Mouse (Mus musculus): Measurements from ENCODE around the gene Vapb. TPM values are rescaled to one million over a fixed set of nuclear protein-coding genes. Genes with fewer than 3 reads are reported as not detected.

Gene Vapb
- total and polyA plus RNA-seq, 3 experiments = 29.1 to 483 (median 46.5) TPM

GRCm38 (mm10) chr2:173828134-173828533 is 90.8 kb downstream of the Vapb start:
- H3K4me1 ChIP-seq (ENCODE audit: control insufficient read depth in 1 of 2, insufficient read depth in 2 of 2, low read length in 2 of 2) = no peaks in the 10 kb centered on the region
- H3K79me2 ChIP-seq (ENCODE audit: control insufficient read depth, insufficient read depth, low read length, poor library complexity) = no peaks in the 10 kb centered on the region
- no peak overlapping the region for H3K27ac ChIP-seq (ENCODE audit: control insufficient read depth, low read depth, low read length)
- H3K4me3 ChIP-seq (ENCODE audit: control insufficient read depth in 1 of 2, insufficient read depth in 1 of 2, low read depth in 2 of 2, low read length in 2 of 2) = no peak overlapping the region
- no peaks in the 10 kb centered on the region for H3K9me3 ChIP-seq (replicated peaks; ENCODE audit: insufficient read depth, low read length)
- no peaks in the 10 kb centered on the region for H3K36me3 ChIP-seq (ENCODE audit: control insufficient read depth in 1 of 2, insufficient read depth in 2 of 2, low read length in 2 of 2)
- no peaks in the 10 kb centered on the region for H3K27me3 ChIP-seq (ENCODE audit: control insufficient read depth in 1 of 2, insufficient read depth in 2 of 2, low read length in 2 of 2)
- no peak overlapping the region for H3K9ac ChIP-seq (ENCODE audit: control insufficient read depth, low read depth, low read length, poor library complexity, severe bottlenecking)
- TF ChIP-seq MYB (IDR thresholded peaks at IDR 0.05; ENCODE audit: low read depth, low read length) (no peak), HCFC1 (IDR thresholded peaks at IDR 0.05; ENCODE audit: low read depth, low read length) (no peak), TAL1 (IDR thresholded peaks at IDR 0.05; ENCODE audit: low read length) (no peak), NELFE (IDR thresholded peaks at IDR 0.05; ENCODE audit: low read depth, low read length) (no peak), USF1 (IDR thresholded peaks at IDR 0.05; ENCODE audit: low read depth, low read length) (no peak), MAFK (IDR thresholded peaks at IDR 0.05; ENCODE audit: borderline replicate concordance, low read depth, low read length) (no peak), KAT2A (conservative IDR thresholded peaks at IDR 0.05; ENCODE audit: low read depth, low read length) (no peak), ETS1 (IDR thresholded peaks at IDR 0.05; ENCODE audit: low read depth, low read length) (no peak), MAZ (IDR thresholded peaks at IDR 0.05; ENCODE audit: low read depth, low read length) (no peak)
- DNase-seq (ENCODE audit: low read depth, low spot score) = no peak

GRCm38 (mm10) chr2:173832828-173833492 is 95.6 kb downstream of the Vapb start:
- H3K36me3 ChIP-seq (ENCODE audit: control insufficient read depth in 1 of 2, insufficient read depth in 2 of 2, low read length in 2 of 2) = no peaks in the 10 kb centered on the region
- H3K79me2 ChIP-seq (ENCODE audit: control insufficient read depth, insufficient read depth, low read length, poor library complexity) = no peaks in the 10 kb centered on the region
- H3K9ac ChIP-seq (ENCODE audit: control insufficient read depth, low read depth, low read length, poor library complexity, severe bottlenecking) = no peak overlapping the region
- H3K4me1 ChIP-seq (ENCODE audit: control insufficient read depth in 1 of 2, insufficient read depth in 2 of 2, low read length in 2 of 2) = no peaks in the 10 kb centered on the region
- no peak overlapping the region for H3K4me3 ChIP-seq (ENCODE audit: control insufficient read depth in 1 of 2, insufficient read depth in 1 of 2, low read depth in 2 of 2, low read length in 2 of 2)
- no peak overlapping the region for H3K27ac ChIP-seq (ENCODE audit: control insufficient read depth, low read depth, low read length)
- no peak for TF ChIP-seq HCFC1 (IDR thresholded peaks at IDR 0.05; ENCODE audit: low read depth, low read length)
- no peak for TF ChIP-seq RAD21 (IDR thresholded peaks at IDR 0.05; ENCODE audit: low read depth, low read length)
- no peak for TF ChIP-seq POLR2AphosphoS2 (IDR thresholded peaks at IDR 0.05; ENCODE audit: low read length)
- TF ChIP-seq BHLHE40 (IDR thresholded peaks at IDR 0.05; ENCODE audit: borderline replicate concordance, low read depth, low read length) = no peak
- no peak for TF ChIP-seq MYB (IDR thresholded peaks at IDR 0.05; ENCODE audit: low read depth, low read length)
- TF ChIP-seq MAZ (IDR thresholded peaks at IDR 0.05; ENCODE audit: low read depth, low read length) = no peak
- TF ChIP-seq MXI1 (IDR thresholded peaks at IDR 0.05; ENCODE audit: low read depth, low read length) = no peak
- TF ChIP-seq MEF2A (IDR thresholded peaks at IDR 0.05; ENCODE audit: extremely low read depth, insufficient replicate concordance, low read depth, low read length, poor library complexity, severe bottlenecking) = no peak
- TF ChIP-seq MAFK (IDR thresholded peaks at IDR 0.05; ENCODE audit: borderline replicate concordance, low read depth, low read length) = no peak
- no peak for TF ChIP-seq USF1 (IDR thresholded peaks at IDR 0.05; ENCODE audit: low read depth, low read length)
- no peak for TF ChIP-seq SIN3A (IDR thresholded peaks at IDR 0.05; ENCODE audit: low read length)
- no peaks in the 10 kb centered on the region for H3K9me3 ChIP-seq (replicated peaks; ENCODE audit: insufficient read depth, low read length)
- no peak for DNase-seq (ENCODE audit: low read depth, low spot score)
- no peaks in the 10 kb centered on the region for H3K27me3 ChIP-seq (ENCODE audit: control insufficient read depth in 1 of 2, insufficient read depth in 2 of 2, low read length in 2 of 2)

Other genes with a start within 250 kb of the Vapb start
- not detected in 2 replicates for gene 1700021F07Rik, start 214.9 kb upstream of the Vapb start, total RNA-seq (2012; rRNA removed)
- gene 1700021F07Rik, start 214.9 kb upstream of the Vapb start, polyA plus RNA-seq (2012; ENCODE audit: insufficient read depth in 1 of 2, insufficient read length in 2 of 2, low read depth in 1 of 2, low replicate concordance in 2 of 2, missing spikeins in 1 of 2) = not detected
- gene Ankrd60, start 159.1 kb upstream of the Vapb start, total RNA-seq (2012; rRNA removed) = not detected in 2 replicates
- not detected for gene Ankrd60, start 159.1 kb upstream of the Vapb start, polyA plus RNA-seq (2012; ENCODE audit: insufficient read depth in 1 of 2, insufficient read length in 2 of 2, low read depth in 1 of 2, low replicate concordance in 2 of 2, missing spikeins in 1 of 2)
- 8.9 and 9.8 TPM in 2 replicates for gene Rab22a, start 77.8 kb upstream of the Vapb start, total RNA-seq (2012; rRNA removed)
- 10 to 100 TPM in 1 of 2 experiments, not detected in 1; 15.8 TPM for gene Rab22a, start 77.8 kb upstream of the Vapb start, polyA plus RNA-seq (2012; ENCODE audit: insufficient read depth in 1 of 2, insufficient read length in 2 of 2, low read depth in 1 of 2, low replicate concordance in 2 of 2, missing spikeins in 1 of 2)
- gene 1700010B08Rik, start 18.1 kb upstream of the Vapb start, total RNA-seq (2012; rRNA removed) = not detected in 2 replicates
- gene 1700010B08Rik, start 18.1 kb upstream of the Vapb start, polyA plus RNA-seq (2012; ENCODE audit: insufficient read depth in 1 of 2, insufficient read length in 2 of 2, low read depth in 1 of 2, low replicate concordance in 2 of 2, missing spikeins in 1 of 2) = not detected

Data from MEL (cell line).